Mouse (Mus musculus): Measurements from ENCODE around the gene Slco6d1.

GRCm38 (mm10) chr1:98420824-98421223 lies at the start of gene Slco6d1:
- TF ChIP-seq FOSL1 (IDR thresholded peaks at IDR 0.05; ENCODE audit: insufficient read depth, low read length, poor library complexity, severe bottlenecking), result no peak
- no peak for TF ChIP-seq CTCF (IDR thresholded peaks at IDR 0.05; ENCODE audit: control insufficient read depth, insufficient read depth, insufficient read length)
- no peak for TF ChIP-seq USF1 (IDR thresholded peaks at IDR 0.05; ENCODE audit: low read depth)
- TF ChIP-seq MAX (IDR thresholded peaks at IDR 0.05), result no peak
- no peak for TF ChIP-seq MYOD1 (IDR thresholded peaks at IDR 0.05; ENCODE audit: control insufficient read depth, insufficient read length, low read depth)
- no peak for TF ChIP-seq CEBPB (IDR thresholded peaks at IDR 0.05; ENCODE audit: low read depth)
